Mouse (Mus musculus): ENCODE data around the gene Znrf4.

- no peak for TF ChIP-seq CTCF (IDR thresholded peaks at IDR 0.05; ENCODE audit: low read depth)
- TF ChIP-seq EP300 (IDR thresholded peaks at IDR 0.05; ENCODE audit: low read depth): no peak
Observed at GRCm38 (mm10) chr17:56560131-56560530, 47.9 kb upstream of the Znrf4 start.

Data from liver, embryonic 14.5 days (tissue).